Mouse (Mus musculus) macrophage (primary cell): ENCODE measurements around the gene Pin1. TPM values are rescaled to one million over a fixed set of nuclear protein-coding genes. Genes with fewer than 3 reads are reported as not detected.

Experiments used
- H3K27ac ChIP-seq: fragments of 350-480 bp; formaldehyde crosslinking; 2 replicates; pipeline ENCODE4 v1.9.0; 2021
- H3K36me3 ChIP-seq: fragments of 350-480 bp; formaldehyde crosslinking; 2 replicates; pipeline ENCODE4 v1.9.0; 2021; ENCODE audit errors: inconsistent target
- H3K4me3 ChIP-seq: fragments of 350-480 bp; formaldehyde crosslinking; 2 replicates; pipeline ENCODE4 v1.9.0; 2021; ENCODE audit errors: inconsistent target
- H3K79me2 ChIP-seq: fragments of 350-480 bp; formaldehyde crosslinking; 2 replicates; pipeline ENCODE4 v1.9.0; 2021; ENCODE audit errors: inconsistent target
- WGBS: methylation state at CpG from one replicate; pipeline ENCODE4 v1.1.7; 2026; ENCODE audit warnings: inconsistent platforms; ENCODE audit not compliant: missing documents; 5-methylcytosine and 5-hydroxymethylcytosine counted together
- polyA plus RNA-seq: library from polyadenylated mRNA; stranded (reverse); fragments of 250-400 nt; gene quantifications from 3 replicates; pipeline ENCODE4 v1.2.4, GENCODE M21; 2018; ENCODE audit warnings: inconsistent platforms

Pin1 gene
- polyA plus RNA-seq, 1 experiment from 2014 or later = 5.8 TPM

DNA sequence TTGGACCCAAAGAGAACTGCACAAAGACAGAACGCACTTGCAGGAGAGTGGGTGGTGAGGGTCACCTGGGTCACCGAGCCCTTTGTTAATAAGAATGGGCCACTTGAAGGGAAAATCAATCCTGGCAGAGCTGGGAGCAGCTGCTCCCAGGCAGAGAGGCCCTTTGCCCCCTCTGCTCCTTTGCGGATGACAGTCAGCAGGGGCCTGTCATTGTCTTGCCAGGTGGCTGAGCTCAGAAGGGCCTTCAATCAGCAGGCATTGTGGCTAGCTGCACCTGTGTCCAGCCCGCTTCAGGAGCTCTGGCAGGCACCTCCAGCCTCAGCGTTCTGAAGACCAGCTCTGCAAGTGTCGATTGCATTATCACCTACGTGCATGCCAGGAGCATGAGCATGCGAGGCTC is 45.6 kb downstream of the Pin1 start:
- no peaks in the 10 kb centered on the region for H3K79me2 ChIP-seq
- no peak overlapping the region for H3K4me3 ChIP-seq
- 77% methylated on average over 7 of the region's 8 CpGs for WGBS
- H3K27ac ChIP-seq = no peak overlapping the region
- H3K36me3 ChIP-seq = no peaks in the 10 kb centered on the region

DNA sequence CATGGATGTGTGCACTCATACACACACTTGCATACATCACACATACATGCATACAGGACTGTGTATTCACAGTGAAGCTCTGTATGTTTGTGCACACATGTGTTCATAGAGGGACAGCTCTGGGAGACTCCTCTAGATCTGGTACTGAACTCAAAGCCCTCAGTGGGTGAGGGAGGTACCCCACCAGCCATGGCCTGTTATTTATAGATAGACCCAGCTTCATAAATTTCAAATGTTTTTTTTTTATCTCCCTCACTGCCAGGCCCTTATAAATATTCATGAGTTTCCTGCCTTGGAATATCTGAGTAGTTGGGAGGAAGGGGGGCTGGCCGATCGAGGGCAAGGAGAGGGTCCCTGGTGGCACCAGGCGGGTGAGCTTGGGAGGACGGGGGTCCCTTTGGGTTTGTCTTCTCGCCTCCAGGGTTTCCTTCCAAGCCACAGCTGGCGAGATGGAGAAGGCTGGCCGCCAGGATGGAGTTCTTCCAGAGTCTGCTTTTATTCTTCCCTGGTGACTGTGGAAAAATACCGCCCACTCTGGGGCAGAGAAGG is 52.0 kb downstream of the Pin1 start:
- H3K36me3 ChIP-seq = no peaks in the 10 kb centered on the region
- WGBS = 83% methylated on average over 8 of the region's 8 CpGs
- no peak overlapping the region for H3K4me3 ChIP-seq
- no peak overlapping the region for H3K27ac ChIP-seq
- H3K79me2 ChIP-seq = no peaks in the 10 kb centered on the region

GRCm38 (mm10) chr9:20705420-20705819 is 53.5 kb downstream of the Pin1 start:
- Histone ChIP-seq H3K79me2 (no peaks in the 10 kb centered on the region), H3K27ac (no peak overlapping the region), H3K36me3 (no peaks in the 10 kb centered on the region), H3K4me3 (no peak overlapping the region)

DNA sequence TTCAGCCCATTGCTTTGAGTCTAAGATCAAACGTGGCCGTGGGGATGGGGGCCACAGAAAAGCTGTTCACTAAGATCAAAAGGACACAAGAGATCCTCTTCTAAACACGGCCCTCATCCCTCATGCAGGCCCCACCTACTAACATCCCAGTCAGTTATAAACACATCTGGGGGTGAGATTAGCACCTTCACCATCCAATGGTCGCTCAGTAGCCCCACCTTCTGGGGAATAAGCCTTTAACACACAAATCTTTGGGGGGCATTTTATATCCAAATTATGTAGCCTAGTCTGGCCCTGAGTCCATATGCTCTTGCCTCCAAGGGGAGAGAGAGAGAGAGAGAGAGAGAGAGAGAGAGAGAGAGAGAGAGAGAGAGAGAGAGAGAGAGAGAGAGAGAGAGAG is 54.1 kb downstream of the Pin1 start:
- WGBS = 31% methylated on average over 4 of the region's 4 CpGs
- Histone ChIP-seq H3K79me2 (no peaks in the 10 kb centered on the region), H3K36me3 (no peaks in the 10 kb centered on the region)

DNA sequence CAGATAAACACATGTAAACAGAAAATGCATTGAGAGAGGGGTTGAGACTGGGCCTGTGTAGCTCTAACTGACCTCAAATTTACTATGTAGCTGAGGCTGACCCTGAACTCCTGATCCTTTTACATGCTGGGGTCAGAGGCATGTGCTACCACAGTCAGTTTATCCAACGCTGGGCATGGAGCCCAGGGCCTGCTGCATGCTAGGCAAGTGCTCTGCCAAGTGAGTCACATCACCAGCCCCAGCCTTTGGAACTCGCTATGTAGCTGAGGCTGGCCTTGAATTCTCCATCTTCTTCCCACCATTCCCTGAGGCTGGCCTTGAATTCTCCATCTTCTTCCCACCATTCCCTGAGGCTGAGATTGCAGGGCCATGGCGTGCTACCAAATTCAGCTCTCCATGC is 58.6 kb downstream of the Pin1 start:
- Histone ChIP-seq H3K36me3 (no peaks in the 10 kb centered on the region), H3K79me2 (no peaks in the 10 kb centered on the region), H3K27ac (no peak overlapping the region), H3K4me3 (no peak overlapping the region)
- WGBS = 88% methylated on average over 3 of the region's 3 CpGs

More for the DNA sequence above, 54.1 kb downstream of the Pin1 start:
- H3K4me3 ChIP-seq = no peak overlapping the region
- H3K27ac ChIP-seq = no peak overlapping the region

- WGBS = 83% methylated on average over 5 of the region's 5 CpGs
- Histone ChIP-seq H3K36me3 (no peaks in the 10 kb centered on the region), H3K79me2 (no peaks in the 10 kb centered on the region), H3K27ac (no peak overlapping the region), H3K4me3 (no peak overlapping the region)
Observed at GRCm38 (mm10) chr9:20712934-20713477, 61.1 kb downstream of the Pin1 start.

DNA sequence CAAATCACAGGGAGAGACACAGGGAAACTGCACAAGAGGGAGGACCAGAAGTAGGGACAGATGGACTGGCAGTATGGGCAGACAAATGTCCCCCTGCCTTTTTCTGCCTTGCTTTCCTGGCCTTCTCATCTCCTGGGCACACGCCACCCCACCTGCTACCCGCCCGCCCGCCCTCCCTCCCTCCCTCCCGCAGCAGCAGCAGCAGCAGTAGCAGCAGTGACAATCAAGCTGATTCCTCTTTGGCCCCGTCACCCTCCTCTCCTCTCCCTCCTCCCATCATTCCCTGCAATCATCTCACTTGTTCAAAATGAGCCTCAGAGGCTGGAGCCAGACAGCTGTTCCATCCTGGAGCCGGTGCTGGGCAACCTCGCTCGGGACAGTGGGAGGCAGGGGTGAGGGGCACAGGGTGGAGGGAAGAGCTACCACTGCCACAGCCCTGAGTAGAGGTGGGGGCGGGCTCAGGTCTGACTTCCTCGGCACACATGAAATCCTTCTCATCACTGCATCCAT is 61.6 kb downstream of the Pin1 start:
- no peaks in the 10 kb centered on the region for H3K36me3 ChIP-seq
- H3K27ac ChIP-seq = no peak overlapping the region
- H3K4me3 ChIP-seq = no peak overlapping the region
- H3K79me2 ChIP-seq = no peaks in the 10 kb centered on the region
- 45% methylated on average over 8 of the region's 11 CpGs for WGBS

DNA sequence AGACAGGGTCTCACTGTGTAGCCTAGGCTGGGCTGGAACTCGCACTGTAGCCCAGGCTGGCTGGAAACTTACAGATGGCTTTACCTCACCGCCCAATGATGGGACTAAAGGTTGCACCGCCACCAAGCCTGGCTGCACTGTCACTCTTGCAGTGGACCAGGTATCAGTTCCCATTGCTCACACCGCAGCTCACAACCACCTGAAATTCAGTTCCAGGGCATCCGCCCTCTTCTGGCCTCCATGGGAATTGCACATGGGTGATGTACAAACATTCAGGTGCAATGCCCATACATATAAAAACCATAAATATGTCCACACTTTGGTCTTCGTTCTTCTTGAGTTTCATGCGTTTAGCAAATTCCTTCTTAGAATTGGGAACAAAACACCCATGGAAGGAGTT is 63.4 kb downstream of the Pin1 start:
- WGBS = 68% methylated on average over 7 of the region's 7 CpGs
- Histone ChIP-seq H3K27ac (no peak overlapping the region), H3K79me2 (no peaks in the 10 kb centered on the region), H3K4me3 (no peak overlapping the region), H3K36me3 (no peaks in the 10 kb centered on the region)

Other genes with a start within 250 kb of the Pin1 start
- 3.2 to 5.8 TPM (median 5.8 TPM) in 3 replicates for gene Zfp26, start 191.9 kb upstream of the Pin1 start, polyA plus RNA-seq
- 10.1 to 11.6 TPM (median 11.1 TPM) in 3 replicates for gene Zfp426, start 159.3 kb upstream of the Pin1 start, polyA plus RNA-seq
- 5.2 to 8.3 TPM (median 6.5 TPM) in 3 replicates for gene Zfp266, start 130.7 kb upstream of the Pin1 start, polyA plus RNA-seq
- gene Zfp846, start 70.8 kb upstream of the Pin1 start, polyA plus RNA-seq = 3.0 to 7.6 TPM (median 3.6 TPM) in 3 replicates
- gene Ubl5, start 9.2 kb upstream of the Pin1 start, polyA plus RNA-seq = 476 to 572 TPM (median 533 TPM) in 3 replicates
- 3.5 to 12.0 TPM (median 6.0 TPM) in 3 replicates for gene Fbxl12, start 7.3 kb upstream of the Pin1 start, polyA plus RNA-seq
- gene Olfm2, start 94.3 kb downstream of the Pin1 start, polyA plus RNA-seq = not detected in 3 replicates
- not detected in 3 replicates for gene Col5a3, start 163.0 kb downstream of the Pin1 start, polyA plus RNA-seq
- not detected in 3 replicates for gene Rdh8, start 166.4 kb downstream of the Pin1 start, polyA plus RNA-seq
- gene A230050P20Rik, start 216.5 kb downstream of the Pin1 start, polyA plus RNA-seq = 9.0 to 17.6 TPM (median 12.0 TPM) in 3 replicates
- gene Angptl6, start 227.6 kb downstream of the Pin1 start, polyA plus RNA-seq = 0.46 to 2.3 TPM (median 1.8 TPM) in 3 replicates
- 9.3 to 35.0 TPM (median 13.9 TPM) in 3 replicates for gene Ppan, start 236.1 kb downstream of the Pin1 start, polyA plus RNA-seq
- gene Eif3g, start 246.5 kb downstream of the Pin1 start, polyA plus RNA-seq = 76.8 to 138 TPM (median 100 TPM) in 3 replicates